Comparison of ENCODE assay signal across 24 mouse cellular contexts in genomic region chr5:130041262-130041661, GRCm38 (mm10).
"Had no signal": no experiment of that assay in that cellular context is flagged by ENCODE, and none has a peak within 500 bp of the region (broad histone marks: within the 10 kb centered on the region; RNA-seq: fewer than 3 reads in every experiment).

No protein-coding gene starts in this region.

- H3K9ac ChIP-seq: heart, embryonic 12.5 days; hindbrain, embryonic 12.5 days; hindbrain, embryonic 14.5 days; limb, embryonic 12.5 days; liver, embryonic 12.5 days; liver, embryonic 14.5 days had no signal

- H3K27ac ChIP-seq: heart, adult 2 months; heart, embryonic 10.5 days; hindbrain, embryonic 10.5 days; hindbrain, embryonic 12.5 days; hindbrain, embryonic 14.5 days; layer of hippocampus, adult 2 months; left cerebral cortex, adult 2 months; limb, embryonic 10.5 days; limb, embryonic 12.5 days; liver, embryonic 12.5 days; liver, embryonic 14.5 days had no signal

- H3K27me3 ChIP-seq: hindbrain, embryonic 12.5 days; limb, embryonic 12.5 days; liver, embryonic 12.5 days had no signal

- H3K4me1 ChIP-seq: hindbrain, embryonic 10.5 days; hindbrain, embryonic 12.5 days; limb, embryonic 10.5 days; limb, embryonic 12.5 days; liver, embryonic 12.5 days had no signal

- DNase-seq: gastrocnemius, postnatal 14 days; gastrocnemius, postnatal 36 days; heart, adult 2 months; heart, postnatal 10 days; heart, postnatal 4 days; kidney, adult 18-20 months; kidney, adult 8-10 months; kidney, postnatal 10 days; kidney, postnatal 25 days; kidney, postnatal 4 days; liver had no signal

- H3K4me2 ChIP-seq: heart, embryonic 12.5 days; hindbrain, embryonic 12.5 days; hindbrain, embryonic 14.5 days; limb, embryonic 12.5 days; liver, embryonic 12.5 days had no signal

- H3K4me3 ChIP-seq: heart, adult 2 months; heart, embryonic 10.5 days; heart, embryonic 12.5 days; hindbrain, embryonic 10.5 days; hindbrain, embryonic 12.5 days; layer of hippocampus, adult 2 months; left cerebral cortex, adult 2 months; limb, embryonic 10.5 days; limb, embryonic 12.5 days; liver, embryonic 12.5 days had no signal

- H3K9me3 ChIP-seq: heart, embryonic 10.5 days; heart, embryonic 12.5 days; hindbrain, embryonic 10.5 days; hindbrain, embryonic 12.5 days; limb, embryonic 10.5 days; limb, embryonic 12.5 days; liver, embryonic 12.5 days had no signal

- ATAC-seq: hindbrain, embryonic 16.5 days; inflammation-experienced regulatory T-cells, adult 6 months; liver, embryonic 12.5 days had no signal
